ENCODE assay signal across 8 mouse cellular contexts in the genomic region with DNA sequence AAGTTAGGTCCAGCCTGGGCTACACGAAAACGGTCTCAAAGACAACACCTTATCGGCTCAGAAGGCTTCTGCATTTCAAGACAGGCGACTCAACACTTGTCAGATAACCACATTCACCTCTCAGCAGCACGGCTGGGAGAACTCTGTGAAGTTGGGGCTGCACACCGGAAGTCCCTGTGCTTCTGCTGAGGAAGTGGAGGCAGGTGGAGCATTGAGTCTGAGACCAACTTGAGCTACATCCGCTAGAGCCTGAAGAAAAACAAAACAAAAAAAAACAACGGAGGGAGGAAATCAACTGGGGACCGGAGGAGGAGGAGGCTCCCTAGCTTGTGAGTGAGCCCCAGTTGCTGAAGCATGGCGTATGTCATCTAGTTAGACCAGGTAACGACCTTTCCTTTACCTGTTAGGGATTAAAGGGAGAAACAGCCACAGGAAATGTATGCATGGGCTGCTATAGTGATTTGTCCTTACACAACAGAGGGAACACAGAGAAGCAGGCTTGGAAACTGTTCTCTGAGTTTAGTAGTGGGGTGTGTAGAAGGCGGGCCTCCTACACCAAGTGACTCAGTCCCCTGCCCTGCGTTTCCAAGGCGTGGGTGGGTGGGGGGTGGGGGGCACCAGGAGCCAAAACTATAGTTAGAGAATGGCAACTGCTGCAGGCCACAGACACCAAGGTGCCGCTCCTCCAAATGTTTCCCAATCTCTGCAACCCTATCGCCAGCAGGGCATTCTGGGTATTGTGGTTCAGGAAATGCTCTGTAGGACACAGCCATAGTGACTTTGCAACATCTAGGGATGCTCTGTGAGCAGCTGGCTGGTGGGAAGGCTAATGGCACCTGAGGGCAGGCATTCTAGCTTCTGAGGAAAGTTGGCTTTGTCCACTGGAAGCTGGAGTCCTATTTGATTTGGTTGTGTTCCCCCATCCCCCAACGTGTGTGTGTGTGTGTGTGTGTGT. TPM values are rescaled to one million over a fixed set of nuclear protein-coding genes. Genes with fewer than 3 reads are reported as not detected.
DNase-seq lines count a peak whose midpoint lies in the region; ATAC-seq and TF ChIP-seq lines count a peak whose summit lies in the region.

A gene (plus strand): TSS at position 199 of the 955 bp plus-strand sequence.

- H3K27ac ChIP-seq in cerebellum, adult 2 months (ENCODE audit: insufficient read depth, low read length): no peak within 1 kb of the TSS
- no peak within 1 kb of the TSS for H3K27ac ChIP-seq in forebrain, embryonic 13.5 days
- no peak within 1 kb of the TSS for H3K27ac ChIP-seq in hindbrain, embryonic 10.5 days
- H3K27ac ChIP-seq in limb, embryonic 12.5 days: no peak within 1 kb of the TSS

- no peak within 1 kb of the TSS for H3K4me3 ChIP-seq in cerebellum, adult 2 months (replicated peaks; ENCODE audit: insufficient read depth, low read depth, low read length)
- no peak within 1 kb of the TSS for H3K4me3 ChIP-seq in forebrain, embryonic 13.5 days
- no peak within 1 kb of the TSS for H3K4me3 ChIP-seq in hindbrain, embryonic 10.5 days
- H3K4me3 ChIP-seq in limb, embryonic 12.5 days (replicated peaks): no peak within 1 kb of the TSS

- WGBS in cerebellum, adult 2 months: 82% methylated on average over 17 of the region's 17 CpGs
- WGBS in forebrain, embryonic 13.5 days: 85% methylated on average over 17 of the region's 17 CpGs
- WGBS in hindbrain, embryonic 10.5 days: 81% methylated on average over 17 of the region's 17 CpGs
- WGBS in limb, embryonic 12.5 days: 79% methylated on average over 17 of the region's 17 CpGs

- H3K4me1 ChIP-seq in cerebellum, adult 2 months (ENCODE audit: control insufficient read depth, insufficient read depth, low read length): no peaks in the 10 kb centered on the region
- peaks cover 3% of the 10 kb centered on the region for H3K4me1 ChIP-seq in forebrain, embryonic 13.5 days
- peaks cover 3% of the 10 kb centered on the region for H3K4me1 ChIP-seq in hindbrain, embryonic 10.5 days (replicated peaks)
- H3K4me1 ChIP-seq in limb, embryonic 12.5 days (replicated peaks): peaks cover 3% of the 10 kb centered on the region

- no peaks in the 10 kb centered on the region for H3K27me3 ChIP-seq in cerebellum, adult 2 months (ENCODE audit: control insufficient read depth, insufficient read depth, low read length)
- H3K27me3 ChIP-seq in forebrain, embryonic 13.5 days: no peaks in the 10 kb centered on the region
- H3K27me3 ChIP-seq in hindbrain, embryonic 10.5 days (ENCODE audit: insufficient read depth, poor library complexity, severe bottlenecking): no peaks in the 10 kb centered on the region
- no peaks in the 10 kb centered on the region for H3K27me3 ChIP-seq in limb, embryonic 12.5 days

- no peaks in the 10 kb centered on the region for H3K36me3 ChIP-seq in forebrain, embryonic 13.5 days (ENCODE audit: poor library complexity, severe bottlenecking)
- no peaks in the 10 kb centered on the region for H3K36me3 ChIP-seq in hindbrain, embryonic 10.5 days
- no peaks in the 10 kb centered on the region for H3K36me3 ChIP-seq in limb, embryonic 12.5 days

- TF ChIP-seq POLR2A in cerebellum, adult 2 months (IDR thresholded peaks at IDR 0.05; ENCODE audit: borderline replicate concordance, insufficient read depth, low read length): no peak

- TF ChIP-seq CTCF in cerebellum, adult 2 months (IDR thresholded peaks at IDR 0.05; ENCODE audit: borderline replicate concordance, insufficient read depth, low read depth, low read length): no peak

- H3K9ac ChIP-seq in forebrain, embryonic 13.5 days: no peak within 1 kb of the TSS
- H3K9ac ChIP-seq in limb, embryonic 12.5 days (replicated peaks): no peak within 1 kb of the TSS

- ATAC-seq in forebrain, embryonic 13.5 days: no peak
- ATAC-seq in limb, embryonic 12.5 days (ENCODE audit: insufficient number of reproducible peaks, insufficient read depth, low FRiP score, low TSS enrichment, low read depth): no peak

- DNase-seq in cerebellum, adult 2 months: no peak
- no peak for DNase-seq in cerebellum, adult 9-10 months
- DNase-seq in R1 (ENCODE audit: low read depth, low spot score): peak; percentile 80
- no peak for DNase-seq in hindbrain, embryonic 10.5 days (ENCODE audit: low spot score)
- peak; percentile 78 to 84 for DNase-seq in natural killer cell, adult 2 months (ENCODE audit: low spot score in 2 of 2)
- DNase-seq in embryo, embryonic 10 days (ENCODE audit: low spot score): no peak

- H3K4me2 ChIP-seq in forebrain, embryonic 13.5 days: no peak within 1 kb of the TSS
- H3K4me2 ChIP-seq in limb, embryonic 12.5 days: no peak within 1 kb of the TSS

- H3K9me3 ChIP-seq in forebrain, embryonic 13.5 days (replicated peaks): no peaks in the 10 kb centered on the region
- H3K9me3 ChIP-seq in hindbrain, embryonic 10.5 days: no peaks in the 10 kb centered on the region
- no peaks in the 10 kb centered on the region for H3K9me3 ChIP-seq in limb, embryonic 12.5 days

RNA-seq across cellular contexts. Expression of the gene that starts here (rescaled TPM):
- 119 and 129 TPM in 2 replicates for polyA plus RNA-seq in cerebellum, adult 2 months (2012; rRNA removed)
- polyA plus RNA-seq in forebrain, embryonic 13.5 days (2015; fragmentation: Nextera tagmentation; extraction: Ambion mirVana): 514 and 545 TPM in 2 replicates
- polyA plus RNA-seq in hindbrain, embryonic 10.5 days (2016; fragmentation: Nextera tagmentation; extraction: Ambion mirVana): 559 and 788 TPM in 2 replicates
- polyA plus RNA-seq in limb, embryonic 12.5 days (2016; fragmentation: Nextera tagmentation; extraction: Ambion mirVana): 726 and 742 TPM in 2 replicates

Comparison
In these comparisons a context has a peak if more than half of its experiments do, and no peak if none do; other contexts are left out.
1. DNase-seq: peak in R1 (single experiment) and natural killer cell, adult 2 months (2 of 2); none in cerebellum, adult 2 months (0 of 2), cerebellum, adult 9-10 months (single experiment), hindbrain, embryonic 10.5 days (single experiment) and embryo, embryonic 10 days (single experiment).